Mouse (Mus musculus) megakaryocyte, embryonic 14.5 days (primary cell): ENCODE results near the gene Prrt3. TPM values are rescaled to one million over a fixed set of nuclear protein-coding genes. Genes with fewer than 3 reads are reported as not detected.

Source experiments
- H3K27me3 ChIP-seq: replicated peaks from 2 replicates; pipeline ENCODE3; 2012; ENCODE audit warnings: inconsistent platforms
- H3K36me3 ChIP-seq: replicated peaks from 2 replicates; pipeline ENCODE3; 2012; ENCODE audit warnings: low read length, inconsistent platforms, mixed read lengths
- H3K4me1 ChIP-seq: 2 replicates; pipeline ENCODE4 v1.6.1; 2012; ENCODE audit warnings: inconsistent platforms
- H3K4me3 ChIP-seq: replicated peaks from 2 replicates; pipeline ENCODE3; 2012; ENCODE audit warnings: moderate library complexity, mild to moderate bottlenecking, inconsistent platforms
- H3K9me3 ChIP-seq: 2 replicates; pipeline ENCODE4 v1.6.1; 2012; ENCODE audit warnings: inconsistent platforms
- FLI1 ChIP-seq: IDR thresholded peaks from 2 replicates; pipeline ENCODE4 v1.6.1; 2012; ENCODE audit warnings: low read length, inconsistent platforms, mixed read lengths
- GATA1 ChIP-seq: IDR thresholded peaks from 3 replicates; pipeline ENCODE4 v1.6.1; 2012; ENCODE audit warnings: mixed read lengths, low read length, inconsistent platforms, borderline replicate concordance
- polyA plus RNA-seq: library from polyadenylated mRNA; stranded (reverse); fragments of >175 nt; gene quantifications from 2 replicates; pipeline ENCODE4 v1.2.3, GENCODE M21; 2012; ENCODE audit warnings: low replicate concordance; ENCODE audit not compliant: insufficient read depth

Prrt3 gene
- polyA plus RNA-seq, 1 experiment, result 0.57 TPM

DNA sequence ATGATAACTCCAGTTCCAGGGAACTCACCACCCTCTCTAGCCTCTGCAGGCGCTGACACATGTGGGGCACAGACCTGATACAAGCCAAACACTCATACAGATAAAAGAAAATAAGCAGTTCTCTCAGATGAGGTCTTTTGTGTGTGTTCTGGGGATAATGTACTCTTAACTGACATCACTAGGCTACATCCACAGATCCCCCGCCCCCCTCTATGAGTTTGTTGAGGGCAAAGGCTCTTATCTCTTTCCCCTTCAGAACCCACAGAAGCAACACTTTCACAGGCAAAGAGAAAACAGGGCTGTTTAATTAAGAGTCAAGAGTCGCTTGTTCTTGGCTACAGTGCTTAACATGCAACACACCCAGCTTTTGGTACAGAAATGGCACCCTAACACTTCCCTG is 12.9 kb upstream of the Prrt3 start:
- no peak overlapping the region for H3K4me3 ChIP-seq
- no peaks in the 10 kb centered on the region for H3K27me3 ChIP-seq
- TF ChIP-seq FLI1, result no peak
- peaks cover 30% of the 10 kb centered on the region for H3K4me1 ChIP-seq
- H3K9me3 ChIP-seq, result peaks cover 9% of the 10 kb centered on the region; the same call in 1 of the 2 replicates
- peaks cover 78% of the 10 kb centered on the region for H3K36me3 ChIP-seq

DNA sequence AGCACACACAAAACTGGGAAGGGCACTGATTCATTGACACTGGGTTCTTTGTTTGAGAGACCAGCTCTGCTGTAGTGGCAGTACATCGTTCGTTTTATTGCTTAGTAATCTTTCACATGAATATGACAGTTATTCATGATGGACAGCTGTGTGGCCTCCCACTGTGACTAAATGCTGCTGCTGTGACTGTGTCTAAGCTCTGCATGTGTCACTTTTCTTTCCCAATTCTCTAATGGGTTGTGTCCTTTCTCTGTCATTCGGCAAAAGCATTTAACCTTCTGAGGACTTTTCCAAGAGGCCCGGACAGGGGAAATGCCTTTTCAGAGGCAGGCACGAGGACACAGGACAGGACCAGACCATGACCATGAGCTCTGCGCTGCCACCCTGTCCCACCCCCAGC is 12.2 kb upstream of the Prrt3 start:
- Histone ChIP-seq H3K4me1 (peaks cover 31% of the 10 kb centered on the region), H3K27me3 (peaks cover under 1% of the 10 kb centered on the region), H3K9me3 (peaks cover 9% of the 10 kb centered on the region; the same call in 1 of the 2 replicates), H3K36me3 (peaks cover 72% of the 10 kb centered on the region), H3K4me3 (no peak overlapping the region)
- TF ChIP-seq FLI1 (no peak), GATA1 (no peak)

DNA sequence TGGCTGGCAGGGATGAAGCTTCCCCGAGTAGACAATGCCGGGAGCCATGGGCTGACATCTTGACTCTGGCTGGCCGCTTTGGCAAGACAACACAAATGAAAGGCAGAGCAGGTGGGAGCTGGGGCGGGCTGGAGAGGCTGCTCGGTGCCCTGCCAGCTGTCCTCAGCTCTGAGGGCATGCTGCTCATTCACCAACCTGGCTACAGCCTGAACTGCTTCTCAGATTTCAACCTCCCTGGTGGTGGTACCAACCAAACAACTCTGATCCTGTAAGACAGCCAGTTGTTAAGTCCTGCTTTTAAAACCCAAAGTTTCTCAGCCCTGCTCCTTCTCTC is 7.2 kb upstream of the Prrt3 start:
- Histone ChIP-seq H3K27me3 (peaks cover 32% of the 10 kb centered on the region), H3K36me3 (peaks cover 21% of the 10 kb centered on the region), H3K4me3 (no peak overlapping the region), H3K9me3 (peaks cover under 1% of the 10 kb centered on the region; the same call in 1 of the 2 replicates), H3K4me1 (peaks cover 10% of the 10 kb centered on the region)
- no peak for TF ChIP-seq GATA1
- no peak for TF ChIP-seq FLI1

DNA sequence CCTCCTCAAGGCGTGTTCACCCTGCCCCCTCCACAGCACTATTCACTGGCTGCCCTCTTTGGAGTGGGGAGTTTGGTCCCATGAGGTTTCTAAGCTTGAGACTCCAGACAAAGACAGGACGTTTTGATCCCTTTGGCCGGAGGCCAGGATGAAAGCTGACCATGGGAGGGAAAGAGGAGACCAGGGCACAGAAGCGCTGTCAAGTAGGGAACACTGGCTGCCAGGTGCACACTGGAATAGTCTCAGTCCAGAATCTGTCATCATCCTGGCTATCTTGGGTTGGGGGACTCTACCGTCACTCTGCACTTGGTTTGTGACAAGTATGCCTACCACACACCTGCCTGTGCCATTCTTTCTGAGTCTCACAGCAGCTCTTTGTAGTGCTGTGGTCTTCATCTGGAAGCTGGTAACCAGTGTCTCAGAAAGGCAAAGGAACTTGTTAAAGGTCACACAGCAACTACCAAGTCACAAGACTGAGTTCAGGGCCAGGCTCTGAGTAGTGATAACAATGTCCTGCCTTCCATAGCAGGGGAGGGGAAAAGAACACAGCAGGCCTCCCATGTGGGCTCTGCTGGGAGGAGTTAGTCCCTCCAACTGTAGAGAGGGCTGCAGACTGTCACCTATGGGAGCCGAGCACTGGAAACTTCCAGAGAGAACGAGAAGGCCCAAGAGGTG is 6.7 kb upstream of the Prrt3 start:
- Histone ChIP-seq H3K9me3 (peaks cover 3% of the 10 kb centered on the region; the same call in 1 of the 2 replicates), H3K4me1 (peaks cover 9% of the 10 kb centered on the region), H3K27me3 (peaks cover 35% of the 10 kb centered on the region), H3K36me3 (peaks cover 16% of the 10 kb centered on the region), H3K4me3 (no peak overlapping the region)
- TF ChIP-seq GATA1 (no peak), FLI1 (no peak)

DNA sequence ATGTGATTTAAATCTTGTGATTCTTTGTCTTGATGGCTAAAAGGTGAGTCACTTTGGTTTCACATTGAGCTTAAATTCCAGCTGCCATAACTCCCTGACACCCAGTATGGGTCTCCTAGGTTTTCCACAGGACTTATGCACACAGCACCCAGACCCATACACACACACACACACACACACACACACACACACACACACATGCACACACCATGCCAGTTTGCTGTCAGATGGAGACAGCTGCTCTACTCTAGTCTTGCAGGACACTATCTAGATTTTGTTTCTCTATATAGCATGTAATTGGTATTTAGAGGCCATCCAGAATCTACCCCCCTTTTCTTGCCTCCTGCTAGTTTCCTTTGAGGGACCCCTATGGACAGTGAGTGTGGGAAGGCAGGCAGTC is 5.4 kb upstream of the Prrt3 start:
- TF ChIP-seq FLI1 (no peak), GATA1 (no peak)
- peaks cover 45% of the 10 kb centered on the region for H3K27me3 ChIP-seq
- H3K36me3 ChIP-seq, result peaks cover 5% of the 10 kb centered on the region
- H3K4me1 ChIP-seq, result peaks cover 9% of the 10 kb centered on the region
- peaks cover 9% of the 10 kb centered on the region for H3K9me3 ChIP-seq
- no peak overlapping the region for H3K4me3 ChIP-seq

DNA sequence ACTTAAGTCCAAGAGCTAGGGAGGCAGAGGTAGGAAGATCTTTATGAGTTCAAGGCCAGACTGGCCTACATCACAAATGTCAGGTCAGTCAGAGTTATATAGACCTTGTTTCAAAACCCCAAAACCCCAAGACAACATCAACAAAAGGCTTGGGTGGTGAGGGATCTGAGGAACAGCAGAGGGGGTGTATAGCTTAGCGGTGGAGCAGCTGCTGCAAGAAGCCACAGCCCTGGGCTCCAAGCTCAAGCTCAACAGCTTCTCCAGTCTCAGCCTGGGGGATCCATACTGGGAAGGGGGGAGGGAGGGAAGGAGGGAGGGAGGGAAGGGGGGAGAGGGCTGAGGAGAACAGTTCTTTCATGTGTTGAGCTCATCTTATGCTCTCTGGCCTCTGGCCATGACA is 4.0 kb upstream of the Prrt3 start:
- TF ChIP-seq GATA1, result no peak
- TF ChIP-seq FLI1, result no peak
- Histone ChIP-seq H3K4me3 (no peak overlapping the region), H3K9me3 (peaks cover 11% of the 10 kb centered on the region), H3K27me3 (peaks cover 58% of the 10 kb centered on the region), H3K36me3 (no peaks in the 10 kb centered on the region), H3K4me1 (peaks cover 17% of the 10 kb centered on the region)

DNA sequence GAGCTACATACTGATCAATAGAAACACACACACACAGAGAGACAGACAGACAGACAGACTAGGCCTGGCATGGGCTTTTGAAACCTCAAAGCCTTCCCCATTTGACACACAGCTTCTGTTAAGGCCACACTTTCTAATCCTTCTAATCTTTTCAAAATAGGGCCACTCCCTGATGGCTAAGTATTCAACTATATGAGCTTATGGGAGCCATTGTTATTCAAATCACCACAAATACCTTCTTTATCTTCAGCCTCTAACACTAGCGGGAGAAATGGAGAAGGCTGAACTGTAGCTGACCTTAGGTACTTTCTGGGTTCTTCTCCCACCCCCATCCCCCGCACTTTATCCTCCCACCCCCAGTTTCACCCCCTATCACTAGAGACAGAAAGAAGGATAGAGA is 1.1 kb upstream of the Prrt3 start:
- Histone ChIP-seq H3K36me3 (no peaks in the 10 kb centered on the region), H3K4me1 (peaks cover 21% of the 10 kb centered on the region), H3K4me3 (no peak overlapping the region), H3K27me3 (peaks cover 62% of the 10 kb centered on the region), H3K9me3 (peaks cover 11% of the 10 kb centered on the region)
- TF ChIP-seq GATA1 (no peak), FLI1 (no peak)

DNA sequence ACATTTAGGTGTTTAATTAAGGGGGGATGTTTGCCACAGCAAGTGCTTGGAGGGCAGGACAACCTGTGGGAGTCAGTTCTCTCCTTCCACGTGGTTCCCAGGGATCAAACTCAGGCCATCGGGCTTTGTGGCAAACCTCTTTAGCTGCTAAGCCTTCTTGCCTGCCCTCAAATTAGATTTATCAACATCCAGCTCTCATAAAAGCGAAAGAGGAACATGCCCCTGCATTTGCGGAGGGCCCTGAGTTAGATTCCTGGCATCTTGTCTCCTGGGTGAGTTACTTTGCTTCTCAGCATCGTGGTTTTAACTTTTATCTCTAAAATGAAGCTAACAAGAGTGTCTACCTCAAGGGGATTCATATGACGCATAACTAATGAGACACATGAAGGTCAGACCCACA is 2.4 kb downstream of the Prrt3 start:
- peaks cover 69% of the 10 kb centered on the region for H3K27me3 ChIP-seq
- peaks cover 36% of the 10 kb centered on the region for H3K4me1 ChIP-seq
- peaks cover 3% of the 10 kb centered on the region for H3K36me3 ChIP-seq
- H3K9me3 ChIP-seq, result peaks cover 11% of the 10 kb centered on the region
- no peak for TF ChIP-seq FLI1
- TF ChIP-seq GATA1, result no peak
- no peak overlapping the region for H3K4me3 ChIP-seq

DNA sequence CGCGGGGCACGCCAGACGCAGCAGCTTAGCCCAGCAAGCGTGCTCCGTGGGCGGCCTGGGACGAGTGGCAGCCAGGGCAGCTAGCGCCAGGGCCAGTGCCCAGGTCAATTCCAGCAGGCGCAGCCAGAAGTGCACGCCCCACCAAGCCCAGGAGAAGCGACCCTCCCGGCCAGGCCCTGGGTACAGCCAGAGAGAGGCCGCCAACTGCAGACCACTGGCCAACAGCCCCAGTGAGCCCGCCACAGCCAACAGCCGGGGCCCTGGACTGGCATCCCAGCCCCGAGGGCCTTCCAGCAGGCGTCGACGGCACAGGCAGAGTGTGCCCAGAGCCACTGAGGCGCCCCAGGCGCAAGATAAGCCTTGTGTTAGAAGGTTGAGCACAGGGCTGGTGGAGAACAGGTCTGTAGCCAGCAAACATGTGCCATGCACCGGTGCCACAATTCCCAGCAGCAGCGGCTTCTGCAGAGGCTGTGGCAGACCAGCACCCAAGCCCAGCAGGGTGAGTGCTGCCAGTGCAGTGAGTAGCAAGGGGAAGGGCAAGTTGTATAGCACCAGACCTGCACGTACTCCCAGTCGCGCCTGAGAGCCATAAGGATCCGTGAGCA is 6.6 kb downstream of the Prrt3 start:
- Histone ChIP-seq H3K4me1 (peaks cover 50% of the 10 kb centered on the region), H3K36me3 (peaks cover 40% of the 10 kb centered on the region), H3K9me3 (no peaks in the 10 kb centered on the region), H3K27me3 (peaks cover 33% of the 10 kb centered on the region), H3K4me3 (peak overlapping the region; percentile 92)
- TF ChIP-seq GATA1, result no peak
- TF ChIP-seq FLI1, result no peak

DNA sequence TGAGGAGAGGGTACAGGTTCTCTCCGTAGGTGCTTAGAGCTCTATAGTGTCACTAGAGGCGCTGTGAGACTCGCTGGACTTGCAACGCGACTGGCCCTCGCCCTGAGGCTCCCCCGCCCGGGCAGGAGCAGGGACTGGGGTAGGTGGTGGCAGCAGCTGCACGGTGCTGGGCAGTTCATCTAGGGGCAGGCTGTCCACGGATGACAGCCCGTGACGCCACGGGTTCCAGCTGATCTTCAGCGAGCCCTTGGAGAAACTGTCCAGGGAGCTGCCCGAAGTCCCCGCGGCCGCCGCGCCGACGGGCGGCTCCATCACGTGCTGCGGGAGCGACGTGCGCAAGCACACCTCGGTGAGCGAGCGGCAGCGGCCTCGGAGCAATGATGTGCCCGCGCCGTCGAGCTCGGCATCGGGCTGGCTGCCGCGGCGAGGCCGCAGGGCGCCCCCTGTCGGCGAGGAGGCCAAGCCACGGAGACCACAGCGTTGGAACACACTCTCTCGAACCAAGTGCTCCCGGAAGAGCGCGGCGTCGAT is 7.4 kb downstream of the Prrt3 start:
- H3K4me3 ChIP-seq, result peak overlapping the region; percentile 92
- TF ChIP-seq FLI1 (no peak), GATA1 (no peak)
- peaks cover 48% of the 10 kb centered on the region for H3K36me3 ChIP-seq
- H3K4me1 ChIP-seq, result peaks cover 44% of the 10 kb centered on the region
- no peaks in the 10 kb centered on the region for H3K9me3 ChIP-seq
- peaks cover 28% of the 10 kb centered on the region for H3K27me3 ChIP-seq
